Mouse (Mus musculus): ENCODE measurements around the gene Etnk1. TPM values are rescaled to one million over a fixed set of nuclear protein-coding genes. Genes with fewer than 3 reads are reported as not detected.
A peak's percentile ranks its signal among the peaks of the same experiment; 100 is the strongest.

The Etnk1 gene
- total RNA-seq, 2 experiments from 2014 or later: 16.1 to 20.3 TPM

GRCm38 (mm10) chr6:143216221-143216620 is 49.2 kb downstream of the Etnk1 start:
- DNase-seq: no peak

- DNase-seq: peak; percentile 42
These were observed 52.3 kb downstream of the Etnk1 start for GRCm38 (mm10) chr6:143219347-143219746.

- DNase-seq: no peak
These were observed 54.2 kb downstream of the Etnk1 start for GRCm38 (mm10) chr6:143221245-143221644.

GRCm38 (mm10) chr6:143224057-143224456 is 57.0 kb downstream of the Etnk1 start:
- no peak for DNase-seq

- DNase-seq: no peak
These were observed 57.9 kb downstream of the Etnk1 start for GRCm38 (mm10) chr6:143224885-143225284.

- DNase-seq: no peak
These were observed 61.7 kb downstream of the Etnk1 start for GRCm38 (mm10) chr6:143228696-143229095.

- DNase-seq: no peak
These were observed 62.9 kb downstream of the Etnk1 start for GRCm38 (mm10) chr6:143229906-143230305.

- DNase-seq: no peak
These were observed 63.9 kb downstream of the Etnk1 start for GRCm38 (mm10) chr6:143230888-143231287.

GRCm38 (mm10) chr6:143232718-143233117 is 65.7 kb downstream of the Etnk1 start:
- DNase-seq: no peak

GRCm38 (mm10) chr6:143234868-143235267 is 67.8 kb downstream of the Etnk1 start:
- DNase-seq: no peak

- no peak for DNase-seq
These were observed 72.5 kb downstream of the Etnk1 start for GRCm38 (mm10) chr6:143239362-143240074.

GRCm38 (mm10) chr6:143243191-143243590 is 76.2 kb downstream of the Etnk1 start:
- DNase-seq: no peak

- DNase-seq: no peak
These were observed 90.9 kb downstream of the Etnk1 start for GRCm38 (mm10) chr6:143257921-143258320.

GRCm38 (mm10) chr6:143259169-143259629 is 92.2 kb downstream of the Etnk1 start:
- no peak for DNase-seq

- DNase-seq: no peak
These were observed 93.0 kb downstream of the Etnk1 start for GRCm38 (mm10) chr6:143259870-143260559.

GRCm38 (mm10) chr6:143260560-143261288 is 93.7 kb downstream of the Etnk1 start:
- DNase-seq: no peak

- DNase-seq: no peak
These were observed 94.3 kb downstream of the Etnk1 start for GRCm38 (mm10) chr6:143261289-143261665.

- no peak for DNase-seq
These were observed 98.5 kb downstream of the Etnk1 start for GRCm38 (mm10) chr6:143265482-143265881.

- DNase-seq: no peak
These were observed 112.2 kb downstream of the Etnk1 start for GRCm38 (mm10) chr6:143279222-143279621.

Data from gastrocnemius, postnatal 10 days (tissue).